Mouse (Mus musculus) heart, adult 2 months (tissue): ENCODE results near the gene Ctla2b. TPM values are rescaled to one million over a fixed set of nuclear protein-coding genes. Genes with fewer than 3 reads are reported as not detected.
"Not testable (repeated sequence)": the region's sequence is repeated elsewhere in the genome, so short reads cannot be mapped to it uniquely, and the experiment has no call there.

ENCODE experiments used
- DNase-seq, 2 experiments: peaks; one replicate each; pipeline ENCODE4 v3.0.0; 2021
- H3K27ac ChIP-seq: fragments of 200-600 bp; 2 replicates; pipeline ENCODE4 v1.8.1; 2022
- H3K27me3 ChIP-seq: fragments of 200-500 bp; 2 replicates; pipeline ENCODE4 v1.6.1; 2012; ENCODE audit warnings: mild to moderate bottlenecking, low read length, inconsistent platforms, mixed read lengths; ENCODE audit not compliant: control insufficient read depth, insufficient read depth
- H3K36me3 ChIP-seq: fragments of 200-500 bp; 2 replicates; pipeline ENCODE4 v1.6.1; 2012; ENCODE audit warnings: low read length, inconsistent platforms; ENCODE audit not compliant: control insufficient read depth, insufficient read depth
- H3K4me1 ChIP-seq: fragments of 200-500 bp; 2 replicates; pipeline ENCODE4 v1.6.1; 2011; ENCODE audit warnings: low read length; ENCODE audit not compliant: control insufficient read depth, insufficient read depth
- H3K4me3 ChIP-seq: fragments of 200-600 bp; 2 replicates; pipeline ENCODE4 v1.8.1; 2022
- H3K79me2 ChIP-seq: fragments of 200-500 bp; replicated peaks from 2 replicates; pipeline ENCODE4 v1.6.1; 2012; ENCODE audit warnings: mild to moderate bottlenecking, inconsistent platforms, low read length, moderate library complexity, mixed read lengths; ENCODE audit not compliant: control insufficient read depth, insufficient read depth
- H3K9ac ChIP-seq: fragments of 200-500 bp; 2 replicates; pipeline ENCODE4 v1.6.1; 2012; ENCODE audit warnings: low read depth, mild to moderate bottlenecking, control low read depth, inconsistent platforms, low read length, mixed read lengths
- CTCF ChIP-seq: fragments of 200-600 bp; IDR thresholded peaks from 2 replicates; pipeline ENCODE4 v1.8.1; 2022; ENCODE audit warnings: antibody characterized with exemption, mild to moderate bottlenecking, moderate library complexity
- EP300 ChIP-seq: fragments of 200-500 bp; IDR thresholded peaks from 2 replicates; pipeline ENCODE4 v1.6.1; 2011; ENCODE audit warnings: low read depth, low read length, control low read depth; ENCODE audit not compliant: insufficient read depth
- POLR2A ChIP-seq: fragments of 200-500 bp; IDR thresholded peaks from 2 replicates; pipeline ENCODE4 v1.6.1; 2011; ENCODE audit warnings: mild to moderate bottlenecking, low read depth, low read length, control low read depth; ENCODE audit not compliant: insufficient read depth
- WGBS: fragments of 180-500 bp; shearing (Covaris S2); methylation state at CpG from one replicate; pipeline ENCODE4 v1.1.7; 2018; 5-methylcytosine and 5-hydroxymethylcytosine counted together
- intact Hi-C: fragments of 180-260 bp; cut with DNase I; formaldehyde crosslinking; loops from one replicate; pipeline ENCODE4 v1.15.1; 2025
- long read RNA-seq: library from polyadenylated mRNA; stranded (forward); transcript quantifications from one replicate; pipeline ENCODE4 v2.0.0, GENCODE M21; 2021
- polyA plus RNA-seq: library from polyadenylated mRNA; depleted of rRNA; stranded (reverse); fragments of >200 nt; gene quantifications from 2 replicates; pipeline ENCODE4 v1.2.3, GENCODE M21; 2012; rRNA removed
- total RNA-seq, 2 experiments: library from RNA; stranded (reverse); gene quantifications; 2 replicates each; pipeline ENCODE4 v1.2.3; 2021

Gene Ctla2b
- total RNA-seq, result 10 to 100 TPM in 1 of 2 experiments, 1 to 10 TPM in 1; 4.9 to 19.8 TPM
- 2.4 and 3.9 TPM in 2 replicates for polyA plus RNA-seq
- long read RNA-seq, transcript Ctla2b-202 (4 exons, 1,094 nt), result major isoform, 5 of 5 reads
- long read RNA-seq, partial matches to known transcripts, result 0 of 5 reads
- long read RNA-seq, other reads (novel, unspliced or antisense), result 0 of 5 reads

- Histone ChIP-seq H3K27ac (peak within 1 kb of the TSS; percentile 86), H3K9ac (peak within 1 kb of the TSS; percentile 48), H3K36me3 (no peaks in the 10 kb centered on the region; the same call in 1 of the 2 replicates), H3K4me3 (peak within 1 kb of the TSS; percentile 19; the same call in 1 of the 2 replicates), H3K4me1 (peaks cover 5% of the 10 kb centered on the region), H3K79me2 (no peaks in the 10 kb centered on the region), H3K27me3 (no peaks in the 10 kb centered on the region)
- DNase-seq, result peak; percentile 65 to 86
- intact Hi-C loops, result loop anchor here (1.0 to 5.0 kb wide), 3 partner anchors 50 to 71 kb away; no protein-coding TSS in a partner anchor
- 14% methylated on average over 3 of the region's 3 CpGs for WGBS
- TF ChIP-seq CTCF, result no peak
- TF ChIP-seq EP300, result peak; percentile 98
- TF ChIP-seq POLR2A, result peak; percentile 71
Observed at GRCm38 (mm10) chr13:60897328-60897727, at the start of gene Ctla2b. TSS of gene Ctla2b (minus strand) at chr13:60897447.

- H3K27me3 ChIP-seq, H3K27ac ChIP-seq, DNase-seq, H3K4me3 ChIP-seq, H3K4me1 ChIP-seq, H3K79me2 ChIP-seq, H3K36me3 ChIP-seq, intact Hi-C loops, H3K9ac ChIP-seq: not testable (repeated sequence)
- 73% methylated on average over 3 of the region's 3 CpGs for WGBS
Observed at GRCm38 (mm10) chr13:60941884-60942283, 44.6 kb upstream of the Ctla2b start, which contains the start of gene Tpbpa. TSS of gene Tpbpa (minus strand) at chr13:60941984.

GRCm38 (mm10) chr13:60936500-60936901 lies 39.3 kb upstream of the Ctla2b start, which contains the start of the genes Gm49391 and Ctla2a:
TSS of gene Gm49391 (minus strand) at chr13:60936571.
TSS of gene Ctla2a (minus strand) at chr13:60936625.
- H3K79me2 ChIP-seq, result no peaks in the 10 kb centered on the region
- no peaks in the 10 kb centered on the region for H3K27me3 ChIP-seq
- TF ChIP-seq CTCF (no peak), EP300 (peak; percentile 78; the same call in 1 of the 2 replicates), POLR2A (peak; percentile 76)
- DNase-seq, result peak; percentile 42 to 78
- H3K4me1 ChIP-seq, result peaks cover 2% of the 10 kb centered on the region
- intact Hi-C loops, result loop anchor here (1.0 kb wide), 2 partner anchors 38 to 88 kb away; no protein-coding TSS in a partner anchor
- 22% methylated on average over 5 of the region's 5 CpGs for WGBS
- peak within 1 kb of the TSS; percentile 84 for H3K27ac ChIP-seq
- no peaks in the 10 kb centered on the region; the same call in 1 of the 2 replicates for H3K36me3 ChIP-seq
- peak within 1 kb of the TSS; percentile 48 for H3K4me3 ChIP-seq
- no peak within 1 kb of the TSS for H3K9ac ChIP-seq

GRCm38 (mm10) chr13:60935490-60935889 lies 38.2 kb upstream of the Ctla2b start, which contains the start of gene Gm49393:
TSS of gene Gm49393 (minus strand) at chr13:60935590.
- Histone ChIP-seq H3K27ac (peak within 1 kb of the TSS; percentile 84), H3K4me3 (peak within 1 kb of the TSS; percentile 48)
- H3K36me3 ChIP-seq, intact Hi-C loops, H3K79me2 ChIP-seq, H3K27me3 ChIP-seq, H3K4me1 ChIP-seq, DNase-seq, H3K9ac ChIP-seq: not testable (repeated sequence)
- 61% methylated on average over 2 of the region's 2 CpGs for WGBS

GRCm38 (mm10) chr13:60904780-60905179 lies 7.5 kb upstream of the Ctla2b start, which contains the start of gene Tpbpb:
TSS of gene Tpbpb (minus strand) at chr13:60904880.
- H3K36me3 ChIP-seq, H3K4me1 ChIP-seq, H3K9ac ChIP-seq, H3K79me2 ChIP-seq, H3K27me3 ChIP-seq, H3K4me3 ChIP-seq, H3K27ac ChIP-seq, DNase-seq, intact Hi-C loops: not testable (repeated sequence)
- WGBS, result 75% methylated on average over 2 of the region's 2 CpGs

- H3K36me3 ChIP-seq, H3K27me3 ChIP-seq, H3K4me1 ChIP-seq, H3K79me2 ChIP-seq, DNase-seq: not testable (repeated sequence)
- Histone ChIP-seq H3K4me3 (peak within 1 kb of the TSS; percentile 19; the same call in 1 of the 2 replicates), H3K27ac (peak within 1 kb of the TSS; percentile 86), H3K9ac (peak within 1 kb of the TSS; percentile 48)
- intact Hi-C loops, result loop anchor here (1.0 to 5.0 kb wide), 3 partner anchors 49 to 70 kb away; no protein-coding TSS in a partner anchor
- 80% methylated on average over 8 of the region's 8 CpGs for WGBS
Observed at GRCm38 (mm10) chr13:60896794-60897193, 453 bp downstream of the Ctla2b start, which contains the start of gene Gm49392. TSS of gene Gm49392 (minus strand) at chr13:60896894.
